Mouse (Mus musculus) small intestine, adult 2 months (tissue): ENCODE measurements around the gene Spa17.

Experiments
- CTCF ChIP-seq: fragments of 200-500 bp; IDR thresholded peaks from 2 replicates; pipeline ENCODE4 v1.5.1; 2012; ENCODE audit warnings: low read depth, mild to moderate bottlenecking, control low read depth, inconsistent platforms, low read length, moderate library complexity, mixed read lengths; ENCODE audit not compliant: insufficient replicate concordance, insufficient read length; ENCODE audit errors: extremely low read depth
- POLR2A ChIP-seq: fragments of 200-500 bp; IDR thresholded peaks from 2 replicates; pipeline ENCODE4 v1.6.1; 2012; ENCODE audit warnings: low read depth, mild to moderate bottlenecking, control low read depth, inconsistent platforms, low read length, moderate library complexity

- TF ChIP-seq POLR2A (no peak), CTCF (no peak)
Measured at GRCm38 (mm10) chr9:37623981-37624380, 10.5 kb upstream of the Spa17 start.
